Mouse (Mus musculus) bone marrow macrophage, adult 2 months (primary cell): ENCODE data around the gene Slc35f1. TPM values are rescaled to one million over a fixed set of nuclear protein-coding genes. Genes with fewer than 3 reads are reported as not detected.

Source experiments
- H3K27ac ChIP-seq: 2 replicates; pipeline ENCODE4 v1.5.1; 2012; ENCODE audit warnings: low read depth, low read length; ENCODE audit not compliant: insufficient read depth
- H3K4me1 ChIP-seq: 2 replicates; pipeline ENCODE4 v1.6.1; 2012; ENCODE audit warnings: low read length; ENCODE audit not compliant: control insufficient read depth, insufficient read depth
- H3K4me3 ChIP-seq: 2 replicates; pipeline ENCODE4 v1.5.1; 2012; ENCODE audit warnings: mild to moderate bottlenecking, low read length, moderate library complexity; ENCODE audit not compliant: insufficient read depth
- CTCF ChIP-seq: IDR thresholded peaks from 2 replicates; pipeline ENCODE4 v1.5.1; 2012; ENCODE audit warnings: low read depth, mild to moderate bottlenecking, low read length, moderate library complexity
- POLR2A ChIP-seq: IDR thresholded peaks from 2 replicates; pipeline ENCODE4 v1.6.1; 2012; ENCODE audit warnings: mild to moderate bottlenecking, low read depth, low read length, borderline replicate concordance
- polyA plus RNA-seq: library from polyadenylated mRNA; stranded (reverse); fragments of >200 nt; gene quantifications from 2 replicates; pipeline ENCODE4 v1.2.4, GENCODE M21; 2012; ENCODE audit not compliant: missing spikeins, insufficient read depth, insufficient read length

The Slc35f1 gene
- polyA plus RNA-seq, 1 experiment, result not detected

GRCm38 (mm10) chr10:52718199-52718917 is 28.0 kb downstream of the Slc35f1 start:
- Histone ChIP-seq H3K4me1 (no peaks in the 10 kb centered on the region), H3K27ac (no peak overlapping the region), H3K4me3 (no peak overlapping the region)
- TF ChIP-seq POLR2A, result no peak

- H3K4me3 ChIP-seq, result no peak overlapping the region
- no peaks in the 10 kb centered on the region for H3K4me1 ChIP-seq
- TF ChIP-seq POLR2A, result no peak
- TF ChIP-seq CTCF, result no peak
- H3K27ac ChIP-seq, result no peak overlapping the region
Observed at GRCm38 (mm10) chr10:52726674-52727073, 36.3 kb downstream of the Slc35f1 start.

GRCm38 (mm10) chr10:52742671-52743379 is 52.5 kb downstream of the Slc35f1 start:
- H3K4me3 ChIP-seq, result no peak overlapping the region
- no peak overlapping the region for H3K27ac ChIP-seq
- no peaks in the 10 kb centered on the region for H3K4me1 ChIP-seq
- TF ChIP-seq POLR2A, result no peak
- TF ChIP-seq CTCF, result no peak

GRCm38 (mm10) chr10:52743831-52744230 is 53.5 kb downstream of the Slc35f1 start:
- H3K27ac ChIP-seq, result no peak overlapping the region
- no peak for TF ChIP-seq CTCF
- no peaks in the 10 kb centered on the region for H3K4me1 ChIP-seq
- no peak overlapping the region for H3K4me3 ChIP-seq

- Histone ChIP-seq H3K4me1 (no peaks in the 10 kb centered on the region), H3K4me3 (no peak overlapping the region), H3K27ac (no peak overlapping the region)
- no peak for TF ChIP-seq POLR2A
- TF ChIP-seq CTCF, result no peak
Observed at GRCm38 (mm10) chr10:52748028-52748597, 57.8 kb downstream of the Slc35f1 start.

- no peak overlapping the region for H3K4me3 ChIP-seq
Observed at GRCm38 (mm10) chr10:52755949-52756679, 65.8 kb downstream of the Slc35f1 start.

GRCm38 (mm10) chr10:52757496-52758260 is 67.3 kb downstream of the Slc35f1 start:
- no peak overlapping the region for H3K27ac ChIP-seq
- no peaks in the 10 kb centered on the region for H3K4me1 ChIP-seq
- TF ChIP-seq CTCF, result no peak
- TF ChIP-seq POLR2A, result no peak
- H3K4me3 ChIP-seq, result no peak overlapping the region

More at GRCm38 (mm10) chr10:52755949-52756679, 65.8 kb downstream of the Slc35f1 start:
- no peak for TF ChIP-seq CTCF
- no peak for TF ChIP-seq POLR2A
- Histone ChIP-seq H3K4me1 (no peaks in the 10 kb centered on the region), H3K27ac (no peak overlapping the region)

GRCm38 (mm10) chr10:52758589-52758988 is 68.3 kb downstream of the Slc35f1 start:
- TF ChIP-seq POLR2A, result no peak
- TF ChIP-seq CTCF, result no peak
- Histone ChIP-seq H3K4me3 (no peak overlapping the region), H3K4me1 (no peaks in the 10 kb centered on the region), H3K27ac (no peak overlapping the region)

- Histone ChIP-seq H3K27ac (no peak overlapping the region), H3K4me1 (no peaks in the 10 kb centered on the region), H3K4me3 (no peak overlapping the region)
- TF ChIP-seq POLR2A (no peak), CTCF (no peak)
Observed at GRCm38 (mm10) chr10:52760527-52760926, 70.2 kb downstream of the Slc35f1 start.
